Mouse (Mus musculus): Measurements from ENCODE around the gene Stpg2.

DNA sequence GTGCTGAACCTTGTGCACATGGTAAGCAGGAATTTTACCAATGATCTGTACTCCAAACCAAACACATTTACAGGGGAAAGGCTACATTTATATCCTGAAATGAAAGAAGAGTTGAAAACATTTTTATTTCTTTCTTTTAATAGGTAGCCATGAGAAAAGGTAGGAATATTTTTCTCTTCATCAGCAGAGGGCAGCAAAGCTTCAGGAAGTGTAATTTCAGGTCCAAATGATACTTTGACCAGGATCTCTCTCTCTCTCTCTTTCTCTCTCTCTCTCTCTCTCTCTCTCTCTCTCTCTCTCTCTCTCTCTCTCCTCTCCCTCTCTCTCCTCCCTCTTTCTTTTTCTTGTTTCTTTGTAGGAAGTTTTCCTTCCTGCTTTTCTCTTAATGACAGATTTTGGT is 92.4 kb downstream of the Stpg2 start:
- TF ChIP-seq POLR2A (IDR thresholded peaks at IDR 0.05; ENCODE audit: borderline replicate concordance, low read depth, low read length): no peak
- TF ChIP-seq CTCF (IDR thresholded peaks at IDR 0.05; ENCODE audit: low read depth, low read length): no peak
